Mouse (Mus musculus): Measurements from ENCODE around the gene Jarid2. TPM values are rescaled to one million over a fixed set of nuclear protein-coding genes. Genes with fewer than 3 reads are reported as not detected.

The Jarid2 gene
- 86.1 TPM for polyA plus RNA-seq (2017; shearing (Covaris generic))

DNA sequence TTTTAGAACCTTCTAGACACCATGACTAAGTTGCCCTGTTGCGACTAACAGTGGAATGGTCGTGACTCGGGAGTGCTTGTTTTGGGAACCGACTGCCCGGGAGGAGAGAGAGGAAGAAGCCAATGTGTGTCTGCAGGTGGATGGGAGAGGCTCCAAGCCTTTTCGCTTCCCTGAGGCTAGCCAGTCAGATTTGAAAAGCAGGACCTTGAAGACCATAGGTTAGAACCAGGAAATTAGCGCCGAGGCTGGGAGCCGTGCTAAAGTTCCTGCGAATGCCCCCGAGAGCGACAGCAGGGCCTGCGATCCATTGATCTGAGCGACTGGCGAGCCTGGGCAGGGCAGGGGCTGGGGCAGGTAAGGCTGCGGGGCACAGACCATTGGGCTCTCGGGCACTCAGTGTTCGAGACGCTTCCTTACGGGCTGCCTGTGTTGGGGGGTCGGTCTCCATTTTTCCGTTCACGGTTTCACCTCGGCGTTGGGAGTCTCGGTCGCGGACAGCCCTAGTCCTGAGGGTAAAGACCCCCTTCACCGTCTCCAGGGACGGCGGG, at the start of gene Jarid2:
TSS of gene Jarid2 (plus strand) at position 51 of the 548 bp plus-strand sequence.

